Mouse (Mus musculus) megakaryocyte, embryonic 14.5 days (primary cell): ENCODE data around the gene Slc17a2.

Experiments
- FLI1 ChIP-seq: IDR thresholded peaks from 2 replicates; pipeline ENCODE4 v1.6.1; 2012; ENCODE audit warnings: low read length, inconsistent platforms, mixed read lengths
- GATA1 ChIP-seq: IDR thresholded peaks from 3 replicates; pipeline ENCODE4 v1.6.1; 2012; ENCODE audit warnings: mixed read lengths, low read length, inconsistent platforms, borderline replicate concordance

- no peak for TF ChIP-seq GATA1
- TF ChIP-seq FLI1, result no peak
These were observed 55.0 kb downstream of the Slc17a2 start for GRCm38 (mm10) chr13:23861815-23862214.
